Mouse (Mus musculus): Measurements from ENCODE around the gene Alpl.

The Alpl gene

DNA sequence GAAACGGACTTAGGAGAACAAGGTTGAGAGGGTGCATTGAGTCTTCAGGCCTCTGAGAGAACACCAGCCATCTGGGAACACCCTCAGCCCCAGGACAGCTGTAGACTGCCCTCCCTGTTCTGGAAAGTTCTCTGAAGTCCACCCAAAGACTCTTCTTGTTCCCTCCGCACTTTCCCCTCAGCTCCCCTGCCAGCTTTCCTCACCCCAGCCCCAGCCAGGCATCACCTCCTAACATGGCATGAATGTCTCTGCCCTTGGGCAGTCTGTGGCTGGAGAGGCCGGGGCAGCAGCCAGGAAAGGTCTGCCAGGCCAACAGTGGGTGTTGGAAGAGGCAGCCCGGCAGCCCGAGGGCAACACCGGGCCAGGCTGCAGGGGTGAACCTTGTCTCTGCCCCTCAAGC is 27.4 kb downstream of the Alpl start:
- DNase-seq = no peak

DNA sequence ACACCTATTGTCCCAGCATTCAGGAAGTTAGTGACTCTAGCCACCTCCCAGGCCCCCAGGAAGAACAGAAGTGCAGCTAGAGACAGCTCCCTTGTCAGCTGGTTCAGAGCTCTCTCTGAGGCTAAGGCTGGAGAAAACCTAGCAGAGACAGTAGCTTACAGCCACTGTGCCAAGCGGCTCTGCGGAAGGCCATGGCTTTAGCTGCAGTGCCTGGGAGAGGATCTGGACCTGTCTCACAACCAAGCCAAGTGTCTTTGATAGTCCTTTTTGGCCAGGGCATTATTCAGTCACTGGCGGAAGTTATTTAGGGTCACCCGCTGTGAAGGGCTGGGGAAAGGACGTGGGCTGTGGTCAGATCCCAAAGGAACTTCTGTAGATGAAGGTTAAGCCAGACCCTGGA is 27.8 kb downstream of the Alpl start:
- no peak for DNase-seq

DNA sequence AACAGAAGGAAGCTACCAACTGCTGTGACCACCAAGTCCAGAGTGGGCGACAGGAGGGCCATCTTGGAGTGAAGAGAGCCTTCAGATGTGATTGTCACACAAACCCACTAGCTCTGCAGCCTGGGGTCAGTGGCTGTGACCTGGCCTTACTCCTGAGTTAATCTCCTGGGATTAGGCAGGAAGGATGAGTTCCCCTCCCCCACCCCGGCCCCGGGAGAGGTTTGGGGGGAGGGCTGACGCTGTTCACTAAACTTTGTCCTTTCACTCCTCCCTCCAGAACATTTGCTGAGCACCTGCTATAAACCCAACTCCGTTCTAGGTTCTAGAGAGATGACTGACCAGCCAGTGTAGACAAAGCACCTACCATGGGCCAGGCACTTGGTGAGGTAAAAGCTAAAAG is 29.8 kb downstream of the Alpl start:
- no peak for DNase-seq

DNA sequence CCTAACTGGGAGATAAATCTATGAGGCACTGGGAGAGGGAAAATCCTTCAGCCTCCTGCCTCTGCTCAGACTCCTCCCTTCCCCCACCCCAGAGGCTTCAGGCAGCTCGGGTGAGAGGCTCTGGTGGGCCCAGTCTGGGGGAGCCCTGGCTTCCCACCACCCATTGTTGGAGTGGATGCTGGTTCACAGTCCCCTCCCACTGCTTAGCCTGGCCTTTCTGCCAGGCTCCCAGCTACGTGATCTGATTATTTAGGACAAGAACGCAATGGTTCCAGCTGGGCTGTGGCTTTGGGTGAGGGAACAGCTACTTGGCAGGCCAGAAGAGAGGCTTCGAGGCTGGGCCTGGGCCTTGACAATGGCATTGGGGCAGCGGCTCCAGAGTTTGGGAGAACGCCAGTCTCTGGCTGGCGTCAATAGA is 30.6 kb downstream of the Alpl start:
- DNase-seq = no peak

DNA sequence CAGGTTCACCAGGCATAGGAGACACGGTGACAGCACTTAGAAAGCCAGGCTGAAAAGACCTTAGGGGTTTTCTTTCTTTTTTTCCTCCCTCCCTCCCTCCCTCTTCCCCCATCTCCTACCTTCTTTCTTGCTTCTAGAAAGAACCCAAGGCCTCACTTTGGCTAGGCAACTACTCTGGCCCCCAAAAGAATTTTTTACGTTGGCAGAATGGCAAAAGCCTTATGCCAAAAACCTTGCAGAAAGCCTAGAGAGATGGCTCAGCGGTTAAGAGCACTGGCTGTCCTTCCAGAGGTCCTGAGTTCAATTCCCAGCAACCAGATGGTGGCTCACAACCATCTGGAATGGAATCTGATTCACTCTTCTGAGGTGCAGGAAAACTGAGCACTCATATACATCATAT is 31.6 kb downstream of the Alpl start:
- no peak for DNase-seq

DNA sequence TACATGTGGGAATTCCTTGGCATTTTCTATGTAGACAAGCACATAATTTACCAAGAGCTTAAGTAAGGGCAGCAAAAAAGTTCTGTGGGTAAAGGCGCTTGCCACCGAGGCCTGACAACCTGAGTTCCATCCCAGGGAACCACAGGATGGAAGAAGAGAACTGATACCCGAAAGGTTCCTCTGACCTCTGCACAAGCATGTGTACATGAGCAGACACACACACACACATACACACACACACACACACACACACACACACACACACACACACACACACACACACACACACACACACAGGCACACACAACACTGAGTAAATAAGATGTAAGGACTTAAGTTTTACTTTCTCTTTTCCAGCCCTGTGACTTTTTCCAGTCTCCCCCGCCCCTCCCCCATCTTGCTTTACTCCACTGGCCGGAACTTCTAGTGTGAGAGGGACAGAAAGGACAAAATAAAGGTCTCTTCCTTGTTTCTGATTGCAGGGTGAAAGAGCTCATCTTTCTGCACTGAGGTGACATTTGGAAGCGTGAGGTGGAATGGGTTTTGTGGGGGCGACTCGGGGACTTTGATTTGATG is 32.2 kb downstream of the Alpl start:
- DNase-seq = no peak

DNA sequence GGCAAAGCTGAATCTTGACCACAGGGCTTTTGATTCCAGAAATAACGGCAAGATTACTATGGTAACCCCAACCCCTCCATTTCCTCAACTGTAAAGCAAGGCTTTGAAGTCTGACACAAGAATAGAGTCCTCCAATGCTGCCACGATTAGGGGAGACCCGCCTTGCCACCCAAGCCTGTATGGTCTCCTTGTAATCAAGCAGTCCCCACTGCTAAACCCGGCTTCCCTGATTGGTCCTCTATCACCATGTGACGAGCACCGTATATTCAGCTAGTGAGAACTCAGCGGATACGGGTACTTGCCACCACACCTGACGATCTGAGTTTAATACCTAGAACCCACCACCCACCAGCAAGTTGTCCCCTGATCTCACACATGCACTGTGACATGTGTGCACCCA is 33.3 kb downstream of the Alpl start:
- peak; percentile 6 for DNase-seq

DNA sequence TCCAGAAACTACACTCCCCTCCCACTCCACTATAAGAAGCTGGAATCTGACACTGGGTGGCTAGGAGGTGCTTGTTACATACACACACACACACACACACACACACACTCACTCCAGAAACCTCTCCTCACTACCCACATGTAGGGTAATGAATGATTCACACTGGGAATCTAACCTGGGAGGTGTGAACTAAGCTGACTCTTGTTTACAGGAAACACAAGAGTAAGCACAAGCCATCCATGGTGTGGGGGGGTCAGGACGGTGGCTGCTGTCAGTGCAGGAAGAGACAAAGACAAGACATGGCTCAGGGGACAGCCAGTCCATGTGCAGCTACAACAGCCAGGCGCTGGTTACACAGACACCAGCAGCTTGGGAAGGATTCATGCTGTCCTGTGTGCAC is 41.7 kb downstream of the Alpl start:
- DNase-seq = no peak

DNA sequence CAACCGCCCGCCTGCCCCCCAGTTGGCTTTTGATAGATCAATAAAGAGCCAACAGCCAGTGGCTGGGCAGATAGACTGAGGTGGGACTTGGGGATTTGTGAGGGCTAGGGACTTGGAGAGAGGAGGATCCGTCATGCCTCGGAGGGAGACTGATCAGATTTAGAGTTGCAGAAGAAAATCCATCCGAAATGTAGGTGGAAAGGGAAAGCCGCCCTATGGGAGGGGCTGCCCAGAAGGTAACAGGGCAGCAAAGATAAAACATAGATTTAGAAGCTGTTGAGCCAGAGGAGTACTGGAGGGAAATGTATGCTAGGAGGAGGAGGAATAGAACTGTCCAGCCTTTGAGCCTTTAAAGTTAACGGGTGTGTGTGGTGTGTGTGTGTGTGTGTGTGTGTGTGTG is 43.0 kb downstream of the Alpl start:
- DNase-seq = no peak

DNA sequence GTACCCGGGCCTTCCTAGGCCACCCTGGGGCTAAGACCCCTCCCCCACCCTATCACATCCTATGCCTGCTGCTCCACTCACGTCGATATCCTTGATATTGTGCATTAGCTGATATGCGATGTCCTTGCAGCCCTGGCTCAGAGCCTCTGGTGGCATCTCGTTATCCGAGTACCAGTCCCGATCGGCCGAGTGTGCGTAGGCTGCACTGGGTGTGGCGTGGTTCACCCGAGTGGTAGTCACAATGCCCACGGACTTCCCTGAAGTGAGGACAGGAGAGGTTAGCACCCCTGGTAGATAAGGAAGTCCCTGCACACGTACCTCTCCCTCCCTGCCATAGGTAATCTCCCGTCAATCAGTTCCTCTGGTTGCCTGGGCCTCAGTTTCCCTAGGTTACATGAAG is 43.7 kb downstream of the Alpl start:
- no peak for DNase-seq

DNA sequence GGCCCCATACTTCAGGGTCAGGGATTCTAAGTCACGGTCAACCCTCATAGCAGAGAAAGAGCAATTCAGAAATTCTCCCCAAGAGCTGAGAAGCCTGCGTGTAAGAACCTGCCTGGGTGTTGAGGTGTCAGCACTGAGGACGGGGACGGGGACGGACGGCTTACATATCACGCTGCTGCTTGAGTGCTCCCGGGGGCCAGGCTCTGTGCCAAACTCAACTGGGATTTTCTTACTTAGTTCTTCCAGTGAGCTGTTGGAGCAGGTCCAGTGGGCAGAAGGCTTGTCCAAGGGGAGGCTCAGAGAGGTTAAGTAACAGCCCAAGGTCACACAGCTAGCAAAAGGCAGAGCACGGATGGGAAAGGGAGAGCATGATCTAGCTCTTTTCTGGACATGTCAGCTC is 44.5 kb downstream of the Alpl start:
- DNase-seq = no peak

DNA sequence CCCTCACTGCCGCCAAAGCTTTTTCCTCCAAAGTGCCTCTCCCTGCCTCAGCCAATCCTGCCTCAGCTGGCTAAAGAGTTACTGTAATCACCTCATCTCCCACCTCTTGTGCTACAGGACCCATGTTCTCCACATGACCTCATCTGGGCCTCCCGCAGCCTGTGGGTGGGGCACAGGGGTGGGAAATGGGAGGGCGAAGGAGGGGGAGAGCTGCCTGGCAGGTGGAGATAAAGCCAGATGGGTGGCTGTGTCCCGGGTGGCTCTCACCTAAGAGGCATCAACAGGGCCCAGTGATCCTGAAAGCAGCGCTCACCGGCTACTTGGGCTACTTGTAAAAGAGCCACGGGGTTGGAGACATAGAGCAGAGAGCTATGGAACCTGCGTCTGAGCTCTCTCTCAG is 44.9 kb downstream of the Alpl start:
- no peak for DNase-seq

DNA sequence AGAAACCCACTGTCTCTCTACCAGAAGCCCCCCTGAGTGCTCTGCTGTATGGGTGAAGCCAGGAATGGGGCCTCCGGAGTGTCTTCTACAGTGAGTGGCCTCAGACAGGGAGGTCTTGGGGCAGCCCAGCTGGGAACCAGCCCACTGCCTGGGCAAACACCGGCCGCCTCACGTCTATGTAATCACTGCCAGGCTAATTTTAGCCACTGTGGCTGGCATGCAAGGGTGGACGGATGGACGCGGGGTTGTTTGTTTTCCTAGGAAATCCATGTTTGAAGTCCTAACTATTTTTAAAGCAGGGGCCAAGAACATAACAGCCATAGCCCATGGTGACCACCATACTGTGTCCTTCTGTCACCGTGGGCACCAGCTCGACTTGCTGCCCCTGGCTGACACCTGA is 46.1 kb downstream of the Alpl start:
- no peak for DNase-seq

DNA sequence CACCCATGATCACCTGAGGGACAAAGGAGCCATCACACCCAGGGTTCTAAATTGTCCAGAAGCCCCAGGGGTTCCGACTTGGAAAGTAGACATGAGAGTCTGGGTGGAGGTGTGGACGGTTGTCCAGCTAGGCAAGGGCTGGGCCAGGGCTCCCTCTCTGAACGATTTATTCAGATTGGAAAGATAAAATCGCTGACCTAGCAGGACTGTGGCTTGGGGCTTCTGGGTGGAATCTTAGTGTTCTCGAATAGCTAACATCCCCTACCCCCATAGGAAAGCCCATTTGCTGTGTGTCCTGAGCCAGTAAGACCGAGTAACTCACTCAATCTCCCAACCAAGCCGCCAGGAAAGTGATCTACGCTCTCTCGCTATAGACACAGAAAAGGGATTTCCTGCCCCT is 46.5 kb downstream of the Alpl start:
- DNase-seq = no peak

DNA sequence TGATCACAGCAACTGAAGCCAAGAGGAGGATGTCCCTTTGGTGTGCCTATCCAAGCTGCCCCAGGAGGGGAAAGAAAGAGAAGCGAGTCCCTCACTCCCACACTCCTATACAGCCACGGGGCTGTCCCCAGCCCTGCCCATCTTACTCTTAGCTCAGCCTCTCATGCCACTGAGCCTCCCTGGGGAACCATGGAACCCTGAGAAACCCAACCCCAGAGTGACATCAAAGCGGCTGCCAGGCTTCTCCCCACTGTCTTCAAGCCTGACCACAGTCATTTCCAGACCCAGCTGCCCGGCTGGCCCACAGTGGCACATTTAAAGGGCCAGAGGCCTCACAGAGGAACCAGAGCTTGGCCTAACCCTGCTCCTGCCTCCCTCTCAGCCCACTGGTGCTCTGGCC is 47.5 kb downstream of the Alpl start:
- DNase-seq = no peak

DNA sequence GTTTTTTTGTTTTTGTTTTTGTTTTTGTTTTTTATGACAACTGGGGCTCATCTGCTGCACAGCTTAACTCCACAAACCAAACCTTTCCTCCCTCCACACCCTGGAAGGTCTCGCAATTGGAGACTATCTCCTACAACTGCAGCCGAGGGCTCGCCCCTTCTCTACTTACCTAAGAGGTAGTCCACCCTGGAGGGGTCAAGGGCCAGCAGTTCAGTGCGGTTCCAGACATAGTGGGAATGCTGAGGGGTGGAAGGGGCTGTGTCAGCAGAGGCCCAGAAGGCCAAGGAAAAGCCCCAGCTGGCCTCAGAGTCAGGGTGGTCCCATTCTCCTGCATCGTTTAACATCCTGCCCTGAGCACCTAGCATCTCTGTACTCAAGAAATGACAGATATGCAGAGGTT is 48.6 kb downstream of the Alpl start:
- DNase-seq = no peak

DNA sequence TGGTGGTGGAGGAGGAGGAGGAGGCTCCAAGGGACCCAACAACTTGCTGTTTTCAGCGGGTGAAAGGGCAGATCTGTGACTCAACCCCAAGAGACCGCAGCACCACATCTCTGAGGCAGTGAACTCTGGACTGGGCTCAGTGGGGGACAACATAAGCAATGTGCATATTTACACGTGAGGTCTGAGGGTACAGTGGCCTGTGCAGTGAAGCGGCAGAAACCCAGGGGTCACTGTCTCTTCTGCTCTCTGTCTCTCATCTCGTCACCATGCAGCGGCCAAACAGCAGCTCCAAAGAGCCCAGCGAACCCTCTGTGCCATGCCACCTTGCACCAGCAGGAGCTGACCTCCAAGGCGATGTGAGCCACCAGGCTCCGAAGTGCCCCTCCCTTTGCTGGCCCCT is 49.1 kb downstream of the Alpl start:
- DNase-seq = no peak

DNA sequence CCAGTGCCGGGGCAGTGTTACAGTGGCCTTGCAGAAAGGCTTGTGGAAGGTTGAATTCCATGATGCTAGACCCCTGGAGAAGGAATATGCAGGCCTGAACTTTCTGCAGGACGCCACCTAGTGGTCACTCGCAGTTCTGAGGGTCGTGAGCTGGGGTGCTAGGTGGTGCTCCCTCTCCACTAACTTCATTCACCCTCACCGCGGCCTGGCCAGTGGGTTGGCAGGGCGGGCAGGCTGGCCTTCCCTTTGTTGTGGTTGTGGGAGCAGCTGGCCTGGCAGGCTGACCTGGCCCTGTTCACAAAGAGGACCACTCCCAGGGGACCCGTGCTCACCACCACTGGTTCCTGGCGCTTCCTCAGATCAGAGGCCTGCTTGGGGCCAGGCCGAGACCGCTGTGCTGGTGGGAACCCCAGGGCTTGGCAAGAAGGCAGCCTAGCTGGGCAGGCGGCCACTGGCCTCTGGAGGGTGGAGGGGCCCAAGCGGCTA is 51.7 kb downstream of the Alpl start:
- DNase-seq = no peak

DNA sequence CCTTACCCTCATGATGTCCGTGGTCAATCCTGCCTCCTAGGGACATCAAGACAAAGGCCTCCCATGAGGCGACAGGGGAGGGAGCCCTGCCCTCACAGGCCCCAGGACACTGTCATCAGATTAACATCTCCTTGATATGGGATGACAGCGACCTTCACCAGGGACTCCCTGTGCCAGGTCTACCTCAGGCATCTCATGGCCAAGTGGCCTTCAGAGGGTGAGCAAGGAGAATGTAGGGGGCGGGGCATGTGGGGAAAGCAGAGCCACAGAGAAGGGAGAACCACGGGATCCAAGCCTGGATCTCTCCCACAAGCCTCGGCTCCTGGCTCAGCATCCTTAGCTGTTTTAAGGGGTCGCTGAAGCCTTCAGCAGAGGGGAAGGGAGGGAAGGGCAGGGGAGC is 52.4 kb downstream of the Alpl start:
- DNase-seq = no peak

DNA sequence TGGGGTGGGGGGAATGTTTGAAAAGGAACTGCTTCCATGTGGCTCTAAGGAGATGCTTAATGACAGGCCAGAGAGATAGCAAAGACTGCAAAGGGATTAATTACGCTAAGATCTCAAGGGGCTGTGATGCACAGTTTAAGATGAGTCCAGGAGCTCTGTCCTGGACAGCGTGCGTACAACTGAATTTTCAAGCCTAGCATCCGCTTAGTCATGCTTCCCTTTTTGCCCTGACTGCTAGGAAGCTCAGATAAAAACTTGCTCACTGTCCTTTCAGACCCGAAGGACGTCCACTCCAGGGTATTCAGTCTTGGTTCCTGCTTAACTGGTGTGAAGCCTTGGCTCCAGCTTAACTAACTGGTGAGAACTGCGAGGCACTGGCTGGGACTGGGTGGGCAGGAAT is 55.8 kb downstream of the Alpl start:
- no peak for DNase-seq

DNA sequence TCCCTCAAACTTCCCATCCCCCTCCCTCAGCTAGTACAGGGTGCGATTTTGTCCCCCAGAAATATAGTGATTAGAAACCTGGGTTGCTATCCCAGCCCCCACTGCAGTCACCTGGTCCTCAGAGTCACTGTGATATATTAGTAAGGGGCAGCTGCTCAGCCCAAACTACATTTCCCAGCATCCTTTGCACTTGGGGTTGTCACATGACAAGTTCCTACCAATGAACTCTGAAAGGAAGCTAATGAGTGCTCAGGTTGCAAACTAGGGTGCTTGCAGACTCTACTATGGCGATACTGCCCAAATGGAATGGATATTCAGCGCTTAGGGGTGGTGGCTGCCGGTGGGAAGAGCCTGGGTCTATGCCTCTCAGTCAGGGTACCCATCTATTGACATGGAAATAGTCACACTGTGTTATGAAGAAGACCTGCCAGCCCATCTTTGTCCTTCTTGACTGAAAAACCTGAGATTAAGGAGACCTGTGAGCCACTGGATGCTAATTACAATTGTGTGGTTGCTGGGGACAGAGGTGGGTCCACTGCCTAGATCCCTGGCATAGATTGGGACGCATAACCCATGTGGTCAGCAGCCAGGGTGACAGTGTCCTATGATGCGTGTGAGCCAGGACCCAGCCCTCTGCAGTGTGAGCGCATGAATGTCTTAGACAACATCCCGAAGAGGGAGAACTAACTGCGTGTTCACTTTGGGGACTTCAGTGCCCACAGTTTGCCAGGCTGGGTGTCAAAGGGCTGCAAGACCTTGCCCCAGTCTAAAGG is 56.8 kb downstream of the Alpl start:
- peak; percentile 33 for DNase-seq

DNA sequence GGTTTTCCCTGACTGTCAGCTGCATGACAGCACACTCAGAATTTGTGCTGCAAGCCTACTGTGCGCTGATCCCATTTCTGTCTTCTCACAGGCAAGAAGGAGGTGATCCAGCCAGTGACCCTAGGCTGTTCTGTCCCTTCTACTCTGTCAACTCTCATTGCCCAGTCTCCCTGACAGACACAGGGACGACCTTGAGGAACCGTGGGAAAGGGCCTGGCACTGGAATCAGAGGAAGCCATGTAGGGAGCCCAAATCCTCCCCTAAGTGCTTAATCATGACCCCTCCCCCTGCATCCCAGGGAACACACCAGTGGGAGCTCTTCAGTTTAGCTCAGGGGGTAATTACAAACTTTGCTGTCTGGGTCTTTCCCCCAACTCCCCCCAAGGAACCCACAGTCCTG is 58.4 kb downstream of the Alpl start:
- DNase-seq = no peak

DNA sequence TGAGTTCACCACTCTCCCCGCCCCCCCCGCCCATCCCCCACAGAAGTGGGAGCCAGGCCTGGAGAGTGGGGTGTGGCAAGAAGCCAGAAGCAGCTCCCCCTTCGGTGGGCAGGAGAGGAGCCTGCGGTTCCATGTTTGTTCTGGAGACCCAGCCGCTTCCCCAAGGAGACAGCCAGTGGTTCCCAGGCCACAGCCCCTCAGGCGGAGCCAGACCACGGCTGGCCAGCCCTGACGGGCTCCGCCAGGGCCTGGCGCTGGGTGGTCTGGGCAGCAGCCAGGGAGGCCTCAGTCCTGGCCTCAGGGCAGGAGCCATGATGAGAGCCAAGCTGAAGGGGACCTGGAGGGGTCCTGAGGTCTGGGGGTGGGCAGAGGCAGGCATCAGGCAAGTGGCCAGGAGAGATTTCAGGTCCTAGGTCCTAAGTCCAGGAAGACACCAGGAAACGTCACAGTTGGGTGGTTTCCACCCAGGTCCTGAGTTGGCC is 59.9 kb downstream of the Alpl start:
- no peak for DNase-seq

DNA sequence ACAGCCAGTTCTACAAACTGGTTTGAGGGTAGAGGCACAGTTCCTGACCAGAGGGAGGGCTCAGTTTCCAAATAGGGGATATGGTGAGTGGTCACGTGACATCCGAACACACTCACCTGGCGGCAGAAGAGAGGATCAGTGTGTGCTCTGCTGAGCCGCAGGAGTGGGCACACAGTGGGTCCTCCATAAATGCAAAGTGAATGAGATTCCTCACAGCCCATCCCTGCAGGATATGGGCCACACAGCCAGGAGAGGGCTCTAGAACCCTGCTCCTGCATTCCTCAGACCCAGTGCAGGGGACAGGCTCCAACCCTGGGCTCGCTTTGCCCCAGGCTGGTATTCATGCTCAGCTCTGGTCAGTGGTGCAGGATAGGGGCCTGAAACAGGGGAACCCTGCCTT is 62.7 kb downstream of the Alpl start:
- DNase-seq = no peak

DNA sequence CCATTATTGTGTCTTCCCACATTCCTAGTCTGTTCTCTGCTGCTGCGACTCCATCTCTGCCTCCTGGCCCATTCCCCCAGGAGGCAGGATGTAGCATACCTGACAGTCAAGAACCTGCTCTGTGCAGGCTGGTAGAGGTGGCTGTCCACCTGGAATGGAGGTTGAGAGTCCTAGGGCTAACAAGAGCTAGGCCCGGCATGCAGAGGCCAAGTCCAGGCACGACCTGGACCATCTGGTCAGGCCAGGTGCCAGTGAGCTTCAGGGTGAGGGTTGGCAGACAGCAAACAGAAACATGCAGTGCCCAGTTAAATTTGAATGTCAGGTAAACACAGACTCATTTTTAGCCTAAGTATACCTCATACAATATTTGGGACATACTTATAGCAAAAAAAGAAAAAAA is 63.2 kb downstream of the Alpl start:
- DNase-seq = no peak

Measured in thymus, postnatal 25 days (tissue).